Mouse (Mus musculus): ENCODE results near the gene Rab3c. TPM values are rescaled to one million over a fixed set of nuclear protein-coding genes. Genes with fewer than 3 reads are reported as not detected.

Rab3c gene
- polyA plus RNA-seq, 1 experiment from 2014 or later, result 206 TPM

DNA sequence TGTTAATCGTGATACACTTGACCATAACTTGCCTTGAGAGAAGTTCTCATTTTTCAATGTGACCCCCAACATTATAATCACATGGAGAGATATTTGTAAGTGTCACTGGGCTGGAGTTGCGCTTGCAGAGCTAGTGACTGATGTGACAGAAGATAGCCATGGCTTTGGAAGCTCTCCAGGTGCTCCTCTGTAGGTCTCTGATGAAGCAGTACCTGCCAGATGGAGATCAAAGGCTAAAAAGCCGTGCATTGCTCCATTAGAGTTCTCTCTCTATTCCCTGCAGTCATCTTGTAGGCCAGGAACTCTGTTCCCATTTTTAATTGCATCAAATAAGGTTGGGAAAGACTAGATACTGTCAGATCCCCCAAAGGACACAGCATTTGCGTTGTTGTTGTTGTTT lies 112.2 kb downstream of the Rab3c start:
- WGBS, result 63% methylated on average over 4 of the region's 4 CpGs

GRCm38 (mm10) chr13:110166622-110167330 lies 114.0 kb downstream of the Rab3c start:
- H3K9ac ChIP-seq (ENCODE audit: low read depth, low read length), result no peak overlapping the region
- no peaks in the 10 kb centered on the region for H3K36me3 ChIP-seq (ENCODE audit: control insufficient read depth, insufficient read depth, low read length)
- H3K4me3 ChIP-seq (ENCODE audit: low read length), result no peak overlapping the region
- WGBS, result 31% methylated on average over 3 of the region's 3 CpGs
- H3K4me2 ChIP-seq (ENCODE audit: low read length), result no peak overlapping the region
- H3K27me3 ChIP-seq (replicated peaks; ENCODE audit: control insufficient read depth, insufficient read depth, low read length), result no peaks in the 10 kb centered on the region
- H3K4me1 ChIP-seq (ENCODE audit: control insufficient read depth, insufficient read depth, low read depth, low read length), result peaks cover 12% of the 10 kb centered on the region
- H3K27ac ChIP-seq (ENCODE audit: low read depth, low read length), result no peak overlapping the region
- ATAC-seq, result peak; percentile 96
- H3K9me3 ChIP-seq (ENCODE audit: control insufficient read depth, low read length), result no peaks in the 10 kb centered on the region

More for the DNA sequence above, 112.2 kb downstream of the Rab3c start:
- no peak for ATAC-seq
- Histone ChIP-seq H3K27ac (ENCODE audit: low read depth, low read length) (no peak overlapping the region), H3K4me1 (ENCODE audit: control insufficient read depth, insufficient read depth, low read depth, low read length) (peaks cover 12% of the 10 kb centered on the region), H3K36me3 (ENCODE audit: control insufficient read depth, insufficient read depth, low read length) (no peaks in the 10 kb centered on the region), H3K9ac (ENCODE audit: low read depth, low read length) (no peak overlapping the region), H3K4me3 (ENCODE audit: low read length) (no peak overlapping the region), H3K27me3 (replicated peaks; ENCODE audit: control insufficient read depth, insufficient read depth, low read length) (no peaks in the 10 kb centered on the region), H3K4me2 (ENCODE audit: low read length) (no peak overlapping the region), H3K9me3 (ENCODE audit: control insufficient read depth, low read length) (no peaks in the 10 kb centered on the region)

DNA sequence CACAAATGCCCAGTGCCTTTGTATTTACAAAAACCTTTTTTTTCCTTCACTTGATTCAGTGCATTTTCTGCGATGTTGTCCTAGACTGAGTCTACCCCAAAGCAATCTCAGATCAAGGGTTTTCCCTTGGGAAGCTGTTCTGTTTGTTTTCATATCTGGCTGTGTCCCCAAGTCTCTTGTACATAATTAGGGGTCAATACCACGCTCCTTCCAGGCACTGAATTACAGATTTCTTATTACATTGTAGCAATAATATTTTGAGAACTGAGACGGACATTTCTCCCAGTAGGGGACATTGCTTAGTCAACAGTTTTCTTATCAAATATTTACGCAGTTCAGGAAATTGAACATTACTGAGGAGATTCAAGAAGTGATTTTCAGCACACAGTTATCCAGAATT lies 120.8 kb downstream of the Rab3c start:
- no peak for ATAC-seq
- Histone ChIP-seq H3K27me3 (replicated peaks; ENCODE audit: control insufficient read depth, insufficient read depth, low read length) (no peaks in the 10 kb centered on the region), H3K9me3 (ENCODE audit: control insufficient read depth, low read length) (no peaks in the 10 kb centered on the region), H3K4me2 (ENCODE audit: low read length) (no peak overlapping the region), H3K9ac (ENCODE audit: low read depth, low read length) (no peak overlapping the region), H3K4me3 (ENCODE audit: low read length) (no peak overlapping the region), H3K4me1 (ENCODE audit: control insufficient read depth, insufficient read depth, low read depth, low read length) (peaks cover 3% of the 10 kb centered on the region; the same call in 1 of the 2 replicates), H3K36me3 (ENCODE audit: control insufficient read depth, insufficient read depth, low read length) (no peaks in the 10 kb centered on the region), H3K27ac (ENCODE audit: low read depth, low read length) (no peak overlapping the region)
- WGBS, result 33% methylated on average over 4 of the region's 4 CpGs

GRCm38 (mm10) chr13:110158588-110159519 lies 121.9 kb downstream of the Rab3c start:
- Histone ChIP-seq H3K9me3 (ENCODE audit: control insufficient read depth, low read length) (no peaks in the 10 kb centered on the region), H3K4me1 (ENCODE audit: control insufficient read depth, insufficient read depth, low read depth, low read length) (peaks cover 3% of the 10 kb centered on the region; the same call in 1 of the 2 replicates), H3K4me2 (ENCODE audit: low read length) (no peak overlapping the region), H3K4me3 (ENCODE audit: low read length) (no peak overlapping the region), H3K36me3 (ENCODE audit: control insufficient read depth, insufficient read depth, low read length) (no peaks in the 10 kb centered on the region), H3K9ac (ENCODE audit: low read depth, low read length) (no peak overlapping the region), H3K27ac (ENCODE audit: low read depth, low read length) (peak overlapping the region; percentile 36; the same call in 1 of the 2 replicates), H3K27me3 (replicated peaks; ENCODE audit: control insufficient read depth, insufficient read depth, low read length) (no peaks in the 10 kb centered on the region)
- WGBS, result 33% methylated on average over 7 of the region's 7 CpGs
- ATAC-seq, result peak; percentile 36; the same call in 1 of the 2 replicates

GRCm38 (mm10) chr13:110145545-110145944 lies 135.3 kb downstream of the Rab3c start:
- ATAC-seq, result no peak
- H3K4me3 ChIP-seq (ENCODE audit: low read length), result no peak overlapping the region
- H3K4me1 ChIP-seq (ENCODE audit: control insufficient read depth, insufficient read depth, low read depth, low read length), result peaks cover 13% of the 10 kb centered on the region; the same call in 1 of the 2 replicates
- H3K36me3 ChIP-seq (ENCODE audit: control insufficient read depth, insufficient read depth, low read length), result no peaks in the 10 kb centered on the region
- no peaks in the 10 kb centered on the region for H3K9me3 ChIP-seq (ENCODE audit: control insufficient read depth, low read length)
- H3K4me2 ChIP-seq (ENCODE audit: low read length), result no peak overlapping the region
- H3K27ac ChIP-seq (ENCODE audit: low read depth, low read length), result peak overlapping the region; percentile 21
- H3K9ac ChIP-seq (ENCODE audit: low read depth, low read length), result no peak overlapping the region
- 46% methylated on average over 3 of the region's 3 CpGs for WGBS
- no peaks in the 10 kb centered on the region for H3K27me3 ChIP-seq (replicated peaks; ENCODE audit: control insufficient read depth, insufficient read depth, low read length)

GRCm38 (mm10) chr13:110145019-110145418 lies 135.8 kb downstream of the Rab3c start:
- H3K4me3 ChIP-seq (ENCODE audit: low read length), result no peak overlapping the region
- H3K9ac ChIP-seq (ENCODE audit: low read depth, low read length), result peak overlapping the region; percentile 27; the same call in 1 of the 2 replicates
- peak overlapping the region; percentile 10; the same call in 1 of the 2 replicates for H3K4me2 ChIP-seq (ENCODE audit: low read length)
- peaks cover 13% of the 10 kb centered on the region; the same call in 1 of the 2 replicates for H3K4me1 ChIP-seq (ENCODE audit: control insufficient read depth, insufficient read depth, low read depth, low read length)
- H3K36me3 ChIP-seq (ENCODE audit: control insufficient read depth, insufficient read depth, low read length), result no peaks in the 10 kb centered on the region
- H3K27ac ChIP-seq (ENCODE audit: low read depth, low read length), result peak overlapping the region; percentile 21
- H3K9me3 ChIP-seq (ENCODE audit: control insufficient read depth, low read length), result no peaks in the 10 kb centered on the region
- no peaks in the 10 kb centered on the region for H3K27me3 ChIP-seq (replicated peaks; ENCODE audit: control insufficient read depth, insufficient read depth, low read length)
- peak; percentile 87 for ATAC-seq
- 29% methylated on average over 8 of the region's 8 CpGs for WGBS

DNA sequence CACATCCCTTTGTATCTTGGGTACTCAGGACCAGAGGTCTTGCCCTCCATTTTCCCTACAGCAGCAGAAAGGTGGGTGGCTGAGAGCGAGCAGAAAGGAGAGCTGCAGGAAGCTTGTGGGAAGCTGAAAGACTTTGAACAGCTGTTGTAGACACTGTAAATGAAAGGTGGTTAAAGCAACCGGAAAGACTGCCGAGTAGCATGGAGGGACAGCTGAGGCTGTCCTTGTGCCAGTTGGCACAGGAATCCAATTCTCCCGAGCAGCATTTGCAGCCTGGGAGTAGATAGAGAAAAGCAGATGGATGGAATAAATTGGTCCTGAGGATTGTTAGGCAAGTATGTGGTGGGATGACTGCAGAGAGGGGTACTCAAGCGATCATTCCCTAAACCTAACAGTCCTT lies 141.5 kb downstream of the Rab3c start:
- H3K9ac ChIP-seq (ENCODE audit: low read depth, low read length), result no peak overlapping the region
- H3K4me3 ChIP-seq (ENCODE audit: low read length), result no peak overlapping the region
- WGBS, result 37% methylated on average over 5 of the region's 5 CpGs
- no peaks in the 10 kb centered on the region for H3K27me3 ChIP-seq (replicated peaks; ENCODE audit: control insufficient read depth, insufficient read depth, low read length)
- no peaks in the 10 kb centered on the region for H3K36me3 ChIP-seq (ENCODE audit: control insufficient read depth, insufficient read depth, low read length)
- H3K27ac ChIP-seq (ENCODE audit: low read depth, low read length), result no peak overlapping the region
- H3K4me1 ChIP-seq (ENCODE audit: control insufficient read depth, insufficient read depth, low read depth, low read length), result peaks cover 1% of the 10 kb centered on the region; the same call in 1 of the 2 replicates
- H3K4me2 ChIP-seq (ENCODE audit: low read length), result no peak overlapping the region
- peak; percentile 85 for ATAC-seq
- no peaks in the 10 kb centered on the region for H3K9me3 ChIP-seq (ENCODE audit: control insufficient read depth, low read length)

- Histone ChIP-seq H3K4me1 (ENCODE audit: control insufficient read depth, insufficient read depth, low read depth, low read length) (peaks cover 2% of the 10 kb centered on the region; the same call in 1 of the 2 replicates), H3K9ac (ENCODE audit: low read depth, low read length) (no peak overlapping the region), H3K27me3 (replicated peaks; ENCODE audit: control insufficient read depth, insufficient read depth, low read length) (no peaks in the 10 kb centered on the region), H3K4me2 (ENCODE audit: low read length) (no peak overlapping the region), H3K9me3 (ENCODE audit: control insufficient read depth, low read length) (no peaks in the 10 kb centered on the region), H3K36me3 (ENCODE audit: control insufficient read depth, insufficient read depth, low read length) (no peaks in the 10 kb centered on the region), H3K27ac (ENCODE audit: low read depth, low read length) (no peak overlapping the region), H3K4me3 (ENCODE audit: low read length) (no peak overlapping the region)
- WGBS, result 76% methylated on average over 5 of the region's 5 CpGs
- no peak for ATAC-seq
These were observed 142.2 kb downstream of the Rab3c start for GRCm38 (mm10) chr13:110138644-110139043.
